Mouse (Mus musculus): ENCODE results near the gene Dtymk. TPM values are rescaled to one million over a fixed set of nuclear protein-coding genes. Genes with fewer than 3 reads are reported as not detected.

The Dtymk gene
- polyA plus RNA-seq, 1 experiment: 111 TPM

DNA sequence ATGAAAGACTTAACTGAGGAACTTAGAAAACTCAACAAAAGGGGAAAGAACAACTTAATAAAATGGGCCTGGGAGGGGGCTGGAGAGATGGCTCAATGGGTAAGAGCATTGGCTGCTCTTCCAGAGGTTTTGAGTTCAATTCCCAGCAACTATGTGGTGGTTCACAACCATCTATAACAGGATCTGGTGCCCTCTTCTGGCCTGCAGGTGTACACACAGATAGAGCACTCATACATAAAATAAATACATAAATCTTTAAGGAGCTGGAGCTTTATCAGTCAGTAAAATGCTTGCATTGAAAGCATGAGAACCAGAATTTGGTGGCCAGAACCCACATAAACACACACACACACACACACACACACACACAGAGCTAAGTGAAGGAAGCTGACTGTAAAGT is 58.8 kb downstream of the Dtymk start:
- no peak for DNase-seq (ENCODE audit: low spot score)

Other genes starting within 250 kb of the Dtymk start
- gene Stk25, start 143.3 kb downstream of the Dtymk start, polyA plus RNA-seq (2012; rRNA removed): 141 and 169 TPM in 2 replicates
- 51.8 and 52.5 TPM in 2 replicates for gene Bok, start 116.3 kb downstream of the Dtymk start, polyA plus RNA-seq (2012; rRNA removed)
- 49.8 and 52.4 TPM in 2 replicates for gene Atg4b, start 50.4 kb downstream of the Dtymk start, polyA plus RNA-seq (2012; rRNA removed)
- gene Thap4, start 47.1 kb downstream of the Dtymk start, polyA plus RNA-seq (2012; rRNA removed): 39.9 and 43.8 TPM in 2 replicates
- 12.4 and 14.2 TPM in 2 replicates for gene Ing5, start 2.0 kb upstream of the Dtymk start, polyA plus RNA-seq (2012; rRNA removed)
- gene D2hgdh, start 23.0 kb upstream of the Dtymk start, polyA plus RNA-seq (2012; rRNA removed): 20.8 and 23.3 TPM in 2 replicates
- gene Gal3st2, start 59.4 kb upstream of the Dtymk start, polyA plus RNA-seq (2012; rRNA removed): 0.16 and 0.32 TPM in 2 replicates
- 0.06 TPM in 1 of 2 replicates, not detected in the other for gene Gal3st2b, start 116.4 kb upstream of the Dtymk start, polyA plus RNA-seq (2012; rRNA removed)
- gene Gal3st2c, start 188.6 kb upstream of the Dtymk start, polyA plus RNA-seq (2012; rRNA removed): not detected in 2 replicates
- gene Neu4, start 218.5 kb upstream of the Dtymk start, polyA plus RNA-seq (2012; rRNA removed): not detected in 2 replicates